Mouse (Mus musculus): ENCODE measurements at regions not wholly inside any gene's neighbourhood (a gene's known extent, or its start where the extent isn't known, plus 50 kb on each side); places are given as distances from the start of the nearest gene placed in this dataset.

DNA sequence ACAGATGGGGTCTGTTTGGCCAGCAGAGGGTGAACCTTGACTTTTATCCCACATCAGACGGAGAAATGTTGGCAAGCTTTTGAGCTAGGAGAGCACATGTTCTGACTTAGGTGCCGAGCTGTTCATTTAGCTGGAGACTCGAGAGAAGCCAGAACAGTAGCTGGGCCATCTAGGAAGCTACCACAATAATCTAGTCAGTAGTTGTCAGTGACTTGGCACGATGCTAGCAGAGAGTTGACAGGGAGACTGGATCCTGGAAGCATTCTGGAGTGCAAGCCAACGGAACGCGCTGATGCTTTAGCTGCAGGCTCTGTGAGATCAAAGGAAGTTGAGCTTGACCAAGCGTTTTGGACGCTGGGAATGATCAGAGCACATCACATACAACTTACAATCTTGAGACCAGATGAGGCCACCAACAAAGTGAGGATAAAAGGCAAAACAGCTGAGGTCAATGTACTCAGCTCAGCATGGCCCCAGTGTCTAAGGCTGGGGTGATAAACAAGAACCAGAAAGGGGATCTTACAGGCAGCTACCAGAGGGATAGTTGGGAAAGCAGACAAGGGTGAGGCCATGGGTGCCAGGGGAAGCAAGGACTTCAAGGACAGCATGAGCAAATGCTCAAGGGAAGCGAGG lies 130.0 kb downstream of the Dyrk2 start:
- TF ChIP-seq CTCF (IDR thresholded peaks at IDR 0.05; ENCODE audit: low read depth): no peak
- no peak for TF ChIP-seq EP300 (IDR thresholded peaks at IDR 0.05; ENCODE audit: low read depth)
